Mouse (Mus musculus): ENCODE data around the gene 1700001C02Rik. TPM values are rescaled to one million over a fixed set of nuclear protein-coding genes. Genes with fewer than 3 reads are reported as not detected.

Gene 1700001C02Rik
- polyA plus RNA-seq, 1 experiment from 2014 or later = 0.95 TPM

DNA sequence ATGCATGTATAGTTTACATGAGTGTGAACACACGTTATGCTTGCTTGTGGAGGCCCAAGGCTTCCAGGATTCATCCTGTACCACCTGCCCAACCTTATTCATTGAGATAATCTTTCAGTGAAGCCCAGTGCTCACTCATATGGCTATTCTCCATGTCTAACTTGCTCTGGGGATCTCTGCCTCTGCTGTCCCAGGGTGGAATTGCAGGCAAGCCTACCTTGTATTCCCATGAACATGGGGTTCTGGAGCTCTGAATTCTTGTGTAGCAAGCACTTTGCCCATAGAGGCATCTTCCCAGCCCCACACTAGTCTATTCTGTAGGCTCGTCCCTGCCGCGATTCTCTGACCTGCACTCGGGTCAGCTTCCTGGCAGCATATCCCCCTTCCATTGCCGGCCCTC lies 9.8 kb upstream of the 1700001C02Rik start:
- 49% methylated on average over 6 of the region's 6 CpGs for WGBS
- H3K4me1 ChIP-seq (ENCODE audit: control insufficient read depth, insufficient read depth, low read length) = no peaks in the 10 kb centered on the region
- no peaks in the 10 kb centered on the region for H3K36me3 ChIP-seq (ENCODE audit: control insufficient read depth, insufficient read depth)
- no peak overlapping the region for H3K27ac ChIP-seq (ENCODE audit: low read length)
- no peak overlapping the region for H3K4me3 ChIP-seq (ENCODE audit: low read length)
- no peak overlapping the region for H3K4me2 ChIP-seq (ENCODE audit: low read depth, low read length)
- H3K27me3 ChIP-seq (ENCODE audit: control insufficient read depth, insufficient read depth, low read length) = peaks cover 3% of the 10 kb centered on the region; the same call in 1 of the 2 replicates
- H3K9me3 ChIP-seq (replicated peaks; ENCODE audit: control insufficient read depth, low read length) = no peaks in the 10 kb centered on the region
- no peak overlapping the region for H3K9ac ChIP-seq (ENCODE audit: low read length)
- no peak for ATAC-seq (replicated peaks; ENCODE audit: extremely low read depth, insufficient read depth, low FRiP score)

DNA sequence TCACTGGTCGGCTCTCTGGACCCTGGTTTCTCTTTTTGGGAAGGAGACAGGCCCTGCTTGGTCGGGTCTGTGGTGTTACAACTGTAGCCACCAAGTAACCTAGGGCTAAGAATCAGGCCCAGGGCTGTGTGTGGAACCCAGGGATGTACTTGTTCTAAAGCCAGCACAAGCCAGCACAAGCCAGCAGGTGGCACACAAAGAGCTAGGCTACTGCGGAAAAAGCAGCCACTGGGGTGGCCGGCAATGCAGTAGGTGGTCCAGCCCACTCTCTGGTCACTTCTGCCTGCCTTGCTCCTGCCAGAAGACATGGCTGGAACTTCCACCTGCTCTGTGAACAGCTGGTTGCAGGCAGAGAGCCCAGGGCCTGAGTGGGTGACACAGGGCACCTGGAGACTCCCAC lies 5.7 kb upstream of the 1700001C02Rik start:
- Histone ChIP-seq H3K9me3 (replicated peaks; ENCODE audit: control insufficient read depth, low read length) (no peaks in the 10 kb centered on the region), H3K27me3 (ENCODE audit: control insufficient read depth, insufficient read depth, low read length) (peaks cover 15% of the 10 kb centered on the region), H3K9ac (ENCODE audit: low read length) (no peak overlapping the region), H3K36me3 (ENCODE audit: control insufficient read depth, insufficient read depth) (no peaks in the 10 kb centered on the region), H3K4me2 (ENCODE audit: low read depth, low read length) (no peak overlapping the region), H3K4me1 (ENCODE audit: control insufficient read depth, insufficient read depth, low read length) (0 out of 2 replicates have a peak, but pooled peaks cover 4% of the 10 kb centered on the region), H3K27ac (ENCODE audit: low read length) (no peak overlapping the region), H3K4me3 (ENCODE audit: low read length) (no peak overlapping the region)
- 50% methylated on average over 4 of the region's 4 CpGs for WGBS
- ATAC-seq (replicated peaks; ENCODE audit: extremely low read depth, insufficient read depth, low FRiP score) = no peak

DNA sequence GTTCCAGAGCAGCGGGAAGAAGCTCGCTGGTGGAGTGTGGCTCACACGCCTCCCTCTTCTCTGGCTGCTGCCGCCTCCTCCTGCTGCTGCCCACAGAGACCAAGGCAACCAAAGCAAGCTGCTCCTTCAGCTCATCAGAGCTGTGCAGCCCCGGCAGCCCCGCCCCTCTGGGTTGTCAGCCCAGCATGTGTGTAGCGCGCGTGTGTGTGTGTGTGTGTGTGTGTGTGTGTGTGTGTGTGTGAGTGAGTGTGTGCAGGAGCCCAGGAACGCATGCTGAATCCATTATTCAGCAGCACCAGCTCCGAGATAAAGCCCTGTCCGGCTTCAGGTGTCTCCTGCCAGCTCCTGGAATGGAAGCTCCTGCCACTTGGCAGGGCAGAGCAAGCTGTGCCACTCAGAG lies 4.0 kb upstream of the 1700001C02Rik start, which contains the start of gene Otof:
Gene Otof, minus strand, starts transcription at position 112 of the 400 bp plus-strand sequence.
- Histone ChIP-seq H3K36me3 (ENCODE audit: control insufficient read depth, insufficient read depth) (no peaks in the 10 kb centered on the region), H3K4me2 (ENCODE audit: low read depth, low read length) (peak within 1 kb of the TSS; percentile 32; the same call in 1 of the 2 replicates), H3K27me3 (ENCODE audit: control insufficient read depth, insufficient read depth, low read length) (peaks cover 31% of the 10 kb centered on the region), H3K27ac (ENCODE audit: low read length) (no peak within 1 kb of the TSS), H3K9ac (ENCODE audit: low read length) (no peak within 1 kb of the TSS), H3K4me1 (ENCODE audit: control insufficient read depth, insufficient read depth, low read length) (0 out of 2 replicates have a peak, but pooled peaks cover 4% of the 10 kb centered on the region), H3K4me3 (ENCODE audit: low read length) (no peak within 1 kb of the TSS), H3K9me3 (replicated peaks; ENCODE audit: control insufficient read depth, low read length) (no peaks in the 10 kb centered on the region)
- ATAC-seq (replicated peaks; ENCODE audit: extremely low read depth, insufficient read depth, low FRiP score) = peak; percentile 55
- 11% methylated on average over 12 of the region's 12 CpGs for WGBS

DNA sequence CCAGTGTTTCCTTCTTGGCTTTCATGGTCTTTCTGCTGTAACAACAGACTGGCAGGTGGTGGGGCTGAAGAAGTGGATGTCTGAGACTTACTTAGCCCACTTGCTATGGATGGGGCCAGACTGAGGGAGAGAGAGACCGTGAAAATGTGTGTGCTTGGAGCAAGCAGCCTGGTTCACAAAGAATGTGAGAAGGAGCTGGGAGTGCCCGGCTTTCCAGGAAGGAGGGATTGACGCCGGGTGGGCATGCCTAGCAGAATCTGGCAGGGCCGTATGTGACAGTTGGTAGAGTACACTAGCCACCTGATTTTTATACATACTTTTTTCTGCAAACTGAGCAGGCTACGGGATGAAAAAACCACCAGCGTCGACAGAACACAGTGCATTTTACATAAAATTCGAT lies 468 bp downstream of the 1700001C02Rik start:
- H3K36me3 ChIP-seq (ENCODE audit: control insufficient read depth, insufficient read depth) = no peaks in the 10 kb centered on the region
- 38% methylated on average over 9 of the region's 9 CpGs for WGBS
- peaks cover 27% of the 10 kb centered on the region for H3K27me3 ChIP-seq (ENCODE audit: control insufficient read depth, insufficient read depth, low read length)
- no peak overlapping the region for H3K27ac ChIP-seq (ENCODE audit: low read length)
- peak overlapping the region; percentile 55 for H3K4me2 ChIP-seq (ENCODE audit: low read depth, low read length)
- ATAC-seq (replicated peaks; ENCODE audit: extremely low read depth, insufficient read depth, low FRiP score) = no peak
- H3K9ac ChIP-seq (ENCODE audit: low read length) = no peak overlapping the region
- 0 out of 2 replicates have a peak, but pooled peaks cover 3% of the 10 kb centered on the region for H3K4me1 ChIP-seq (ENCODE audit: control insufficient read depth, insufficient read depth, low read length)
- no peaks in the 10 kb centered on the region for H3K9me3 ChIP-seq (replicated peaks; ENCODE audit: control insufficient read depth, low read length)
- H3K4me3 ChIP-seq (ENCODE audit: low read length) = peak overlapping the region; percentile 26

DNA sequence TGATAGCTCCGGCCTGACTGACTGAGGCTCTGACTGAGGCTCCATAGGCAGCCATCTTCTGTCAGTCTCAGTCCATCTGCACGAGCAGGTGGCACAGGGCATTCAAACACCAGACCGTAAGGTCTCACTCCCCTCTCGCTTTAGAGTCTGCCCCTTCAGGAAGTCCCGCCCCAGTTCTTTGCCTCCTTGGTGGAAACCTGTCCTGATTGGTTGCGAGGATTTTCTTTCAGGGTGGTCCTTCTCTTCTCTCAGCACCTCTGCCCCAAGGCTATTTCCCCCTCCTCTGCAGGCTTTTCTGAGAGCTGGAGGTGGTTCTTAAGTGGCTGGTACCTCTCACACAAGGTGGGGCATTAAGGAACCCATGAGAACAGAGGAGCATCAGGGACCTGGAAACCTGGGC lies 4.6 kb downstream of the 1700001C02Rik start:
- WGBS = 58% methylated on average over 6 of the region's 6 CpGs
- no peak for ATAC-seq (replicated peaks; ENCODE audit: extremely low read depth, insufficient read depth, low FRiP score)

DNA sequence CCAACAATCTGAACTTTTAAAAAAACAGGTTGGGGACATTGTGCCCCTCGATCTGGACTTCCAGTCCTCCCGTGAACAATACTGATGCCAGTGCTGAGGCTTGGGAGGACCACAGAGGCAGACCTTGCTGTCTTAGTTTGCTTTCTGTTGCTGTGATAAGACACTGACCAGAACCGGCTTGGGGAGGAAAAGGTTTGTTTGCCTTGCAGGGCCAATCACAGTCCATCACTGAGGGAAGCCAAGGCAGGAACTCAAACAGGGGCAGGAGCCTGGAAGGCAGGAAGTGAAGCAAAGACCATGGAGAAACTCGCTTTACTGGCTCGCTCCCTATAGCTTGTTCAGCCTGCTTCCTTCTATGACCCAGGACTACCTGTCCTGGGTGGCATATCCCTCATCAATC lies 6.3 kb downstream of the 1700001C02Rik start:
- WGBS = 56% methylated on average over 5 of the region's 5 CpGs
- no peaks in the 10 kb centered on the region for H3K9me3 ChIP-seq (replicated peaks; ENCODE audit: control insufficient read depth, low read length)
- no peaks in the 10 kb centered on the region for H3K36me3 ChIP-seq (ENCODE audit: control insufficient read depth, insufficient read depth)
- no peak overlapping the region for H3K4me3 ChIP-seq (ENCODE audit: low read length)
- no peak overlapping the region for H3K4me2 ChIP-seq (ENCODE audit: low read depth, low read length)
- no peaks in the 10 kb centered on the region for H3K27me3 ChIP-seq (ENCODE audit: control insufficient read depth, insufficient read depth, low read length)
- no peaks in the 10 kb centered on the region for H3K4me1 ChIP-seq (ENCODE audit: control insufficient read depth, insufficient read depth, low read length)
- H3K9ac ChIP-seq (ENCODE audit: low read length) = no peak overlapping the region
- H3K27ac ChIP-seq (ENCODE audit: low read length) = no peak overlapping the region
- 0 out of 2 replicates have a peak, but pooled peaks have one; percentile 23 for ATAC-seq (replicated peaks; ENCODE audit: extremely low read depth, insufficient read depth, low FRiP score)

More for the DNA sequence above, 4.6 kb downstream of the 1700001C02Rik start:
- no peaks in the 10 kb centered on the region for H3K36me3 ChIP-seq (ENCODE audit: control insufficient read depth, insufficient read depth)
- H3K4me1 ChIP-seq (ENCODE audit: control insufficient read depth, insufficient read depth, low read length) = no peaks in the 10 kb centered on the region
- H3K27ac ChIP-seq (ENCODE audit: low read length) = no peak overlapping the region
- H3K4me3 ChIP-seq (ENCODE audit: low read length) = no peak overlapping the region
- H3K9me3 ChIP-seq (replicated peaks; ENCODE audit: control insufficient read depth, low read length) = no peaks in the 10 kb centered on the region
- H3K27me3 ChIP-seq (ENCODE audit: control insufficient read depth, insufficient read depth, low read length) = peaks cover 15% of the 10 kb centered on the region
- no peak overlapping the region for H3K4me2 ChIP-seq (ENCODE audit: low read depth, low read length)
- no peak overlapping the region for H3K9ac ChIP-seq (ENCODE audit: low read length)

DNA sequence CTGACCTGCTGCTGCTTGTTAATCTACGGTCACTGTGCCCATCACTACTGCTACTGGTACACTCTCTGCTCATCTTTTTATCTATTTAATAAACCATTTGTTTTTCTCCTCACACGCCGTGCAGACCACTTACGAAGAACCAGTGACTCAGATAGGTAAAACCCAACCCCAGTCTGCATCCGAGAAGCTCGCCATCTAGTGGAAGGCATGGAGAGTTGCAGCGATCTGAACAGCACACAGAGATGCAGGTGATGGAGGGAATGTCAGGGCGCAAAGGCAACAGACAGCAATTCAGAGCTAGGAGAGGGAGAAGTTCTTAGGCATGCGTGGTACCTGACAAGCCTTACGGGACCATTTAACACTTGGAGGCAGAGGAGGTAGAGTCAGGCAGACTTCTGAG lies 10.7 kb downstream of the 1700001C02Rik start:
- 33% methylated on average over 10 of the region's 10 CpGs for WGBS
- Histone ChIP-seq H3K4me2 (ENCODE audit: low read depth, low read length) (no peak overlapping the region), H3K36me3 (ENCODE audit: control insufficient read depth, insufficient read depth) (no peaks in the 10 kb centered on the region), H3K27ac (ENCODE audit: low read length) (no peak overlapping the region), H3K9ac (ENCODE audit: low read length) (no peak overlapping the region), H3K9me3 (replicated peaks; ENCODE audit: control insufficient read depth, low read length) (peaks cover 2% of the 10 kb centered on the region; the same call in 1 of the 2 replicates), H3K4me3 (ENCODE audit: low read length) (no peak overlapping the region), H3K27me3 (ENCODE audit: control insufficient read depth, insufficient read depth, low read length) (no peaks in the 10 kb centered on the region), H3K4me1 (ENCODE audit: control insufficient read depth, insufficient read depth, low read length) (no peaks in the 10 kb centered on the region)
- ATAC-seq (replicated peaks; ENCODE audit: extremely low read depth, insufficient read depth, low FRiP score) = no peak

DNA sequence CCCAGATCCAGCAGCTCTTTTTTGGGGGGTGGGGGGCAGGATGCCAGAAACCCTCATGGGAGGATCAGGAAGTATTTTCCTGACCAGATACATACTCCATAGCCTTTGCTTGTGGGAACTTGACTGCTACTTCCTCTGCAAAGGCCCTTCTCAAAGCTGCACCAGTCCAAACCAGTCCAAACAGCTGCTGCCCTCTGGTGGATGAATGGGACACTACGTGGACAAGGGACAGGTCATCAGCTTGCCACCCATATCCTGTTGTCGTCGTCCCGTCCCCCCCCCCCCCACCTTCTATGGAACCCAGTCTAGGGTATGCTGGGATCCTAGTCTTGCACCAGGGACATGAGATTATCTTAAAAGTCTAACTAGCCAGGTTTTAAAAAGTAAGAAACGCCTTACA lies 16.5 kb downstream of the 1700001C02Rik start:
- Histone ChIP-seq H3K4me2 (ENCODE audit: low read depth, low read length) (no peak overlapping the region), H3K9me3 (replicated peaks; ENCODE audit: control insufficient read depth, low read length) (peaks cover 2% of the 10 kb centered on the region; the same call in 1 of the 2 replicates), H3K9ac (ENCODE audit: low read length) (no peak overlapping the region), H3K4me1 (ENCODE audit: control insufficient read depth, insufficient read depth, low read length) (no peaks in the 10 kb centered on the region), H3K36me3 (ENCODE audit: control insufficient read depth, insufficient read depth) (no peaks in the 10 kb centered on the region), H3K27me3 (ENCODE audit: control insufficient read depth, insufficient read depth, low read length) (no peaks in the 10 kb centered on the region), H3K4me3 (ENCODE audit: low read length) (no peak overlapping the region), H3K27ac (ENCODE audit: low read length) (no peak overlapping the region)
- WGBS = 11% methylated on average over 5 of the region's 5 CpGs
- ATAC-seq (replicated peaks; ENCODE audit: extremely low read depth, insufficient read depth, low FRiP score) = 0 out of 2 replicates have a peak, but pooled peaks have one; percentile 37

DNA sequence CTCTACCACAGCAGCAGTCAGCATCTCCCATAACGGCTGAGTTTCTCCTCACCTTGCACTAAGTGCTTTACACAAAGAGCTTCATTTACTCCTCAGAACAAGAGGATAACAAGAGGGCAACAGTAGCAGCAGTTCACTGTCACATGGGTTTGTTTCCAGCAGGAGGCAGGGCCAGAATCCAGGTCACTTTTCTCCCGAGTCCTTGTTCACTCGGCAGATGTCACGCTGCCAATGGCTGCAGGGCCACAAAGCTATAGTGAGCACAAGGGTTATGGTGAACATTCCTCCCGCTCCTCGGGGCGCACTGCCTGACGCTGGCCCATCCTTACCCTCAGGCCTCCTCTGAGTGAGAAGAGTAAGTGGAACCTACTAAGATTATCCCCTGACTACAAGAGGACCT lies 17.7 kb downstream of the 1700001C02Rik start:
- Histone ChIP-seq H3K4me2 (ENCODE audit: low read depth, low read length) (no peak overlapping the region), H3K9me3 (replicated peaks; ENCODE audit: control insufficient read depth, low read length) (no peaks in the 10 kb centered on the region; the same call in 1 of the 2 replicates), H3K4me1 (ENCODE audit: control insufficient read depth, insufficient read depth, low read length) (no peaks in the 10 kb centered on the region), H3K27ac (ENCODE audit: low read length) (no peak overlapping the region), H3K27me3 (ENCODE audit: control insufficient read depth, insufficient read depth, low read length) (no peaks in the 10 kb centered on the region), H3K4me3 (ENCODE audit: low read length) (no peak overlapping the region), H3K9ac (ENCODE audit: low read length) (no peak overlapping the region), H3K36me3 (ENCODE audit: control insufficient read depth, insufficient read depth) (no peaks in the 10 kb centered on the region)
- WGBS = 70% methylated on average over 8 of the region's 8 CpGs
- no peak for ATAC-seq (replicated peaks; ENCODE audit: extremely low read depth, insufficient read depth, low FRiP score)

Measured in heart, embryonic 16.5 days (tissue).